Mouse (Mus musculus) CD4-positive, CD25-positive, alpha-beta regulatory T cell (primary cell): ENCODE data around the gene Ucp3. TPM values are rescaled to one million over a fixed set of nuclear protein-coding genes. Genes with fewer than 3 reads are reported as not detected.

ENCODE experiments used
- polyA plus RNA-seq: library from polyadenylated mRNA; unstranded; fragments of 100-300 nt; shearing (Covaris generic); gene quantifications from one replicate; pipeline ENCODE4 v1.2.1, GENCODE M21; 2017

The Ucp3 gene
- 0.12 TPM for polyA plus RNA-seq

DNA sequence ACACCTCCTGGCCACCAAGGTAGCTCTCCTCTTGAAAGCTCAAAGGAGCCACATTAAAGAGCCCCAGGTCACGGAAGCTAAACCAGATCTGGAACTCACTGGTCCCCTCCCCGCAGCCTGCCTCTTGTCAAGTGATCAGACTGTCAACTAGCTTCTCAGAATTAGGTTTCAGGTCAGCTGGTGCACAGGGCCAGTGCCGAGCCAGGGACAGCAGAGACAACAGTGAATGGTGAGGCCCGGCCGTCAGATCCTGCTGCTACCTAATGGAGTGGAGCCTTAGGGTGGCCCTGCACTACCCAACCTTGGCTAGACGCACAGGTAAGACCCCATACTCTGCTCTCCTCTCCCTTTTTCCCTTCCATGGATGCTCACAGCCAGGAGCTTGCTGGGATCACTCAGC is at the start of gene Ucp3:
Ucp3 (plus strand) TSS at position 214 of the 400 bp plus-strand sequence.

DNA sequence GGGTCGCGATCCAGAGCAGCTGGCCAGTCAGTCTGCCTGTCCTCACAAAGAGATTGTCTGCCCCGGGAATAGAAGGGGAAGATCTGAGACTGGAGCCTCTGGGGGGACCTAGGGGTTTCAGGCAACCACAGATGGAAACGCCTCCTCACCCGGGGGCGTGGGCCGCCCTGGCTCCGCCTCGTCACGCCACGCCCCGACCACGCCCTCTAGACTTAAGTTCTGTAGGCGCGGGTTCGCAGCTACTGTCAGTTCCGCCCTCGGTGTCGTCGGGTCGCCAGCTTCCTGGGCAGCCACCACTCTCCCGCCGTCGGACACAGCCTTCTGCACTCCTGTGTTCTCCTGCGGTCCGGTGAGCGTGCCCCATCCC is 20.3 kb downstream of the Ucp3 start, which contains the start of gene Ucp2:
Ucp2 (plus strand) TSS at position 221 of the 367 bp plus-strand sequence.

DNA sequence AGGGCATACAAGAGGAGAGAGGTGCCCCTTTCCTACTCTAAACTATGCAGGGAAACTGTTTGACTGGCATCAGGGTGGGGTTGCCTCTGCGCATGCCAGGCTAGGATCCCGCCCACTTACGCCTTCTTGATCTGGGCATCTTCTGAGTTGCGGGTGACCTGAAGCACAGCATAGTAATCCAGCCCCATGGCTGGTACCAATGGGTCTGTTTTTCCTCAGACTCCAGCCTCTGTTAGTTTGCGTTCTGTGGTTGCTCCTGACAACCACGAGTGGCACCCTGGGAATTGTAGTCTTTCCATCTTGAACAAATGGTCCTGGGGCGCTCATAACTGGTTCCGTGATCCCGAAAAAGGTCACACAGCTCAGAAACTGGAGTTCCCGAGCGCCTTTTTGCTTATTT is 41.8 kb downstream of the Ucp3 start, which contains the start of gene Dnajb13:
Dnajb13 (minus strand) TSS at position 388 of the 400 bp plus-strand sequence.

Other genes starting within 250 kb of the Ucp3 start
- gene Pgm2l1, start 245.6 kb upstream of the Ucp3 start, polyA plus RNA-seq: 4.2 TPM
- gene P4ha3, start 187.5 kb upstream of the Ucp3 start, polyA plus RNA-seq: not detected
- 52.9 TPM for gene C2cd3, start 100.8 kb upstream of the Ucp3 start, polyA plus RNA-seq
- gene Ppme1, start 100.7 kb upstream of the Ucp3 start, polyA plus RNA-seq: 30.0 TPM
- gene Ucp2, start 20.3 kb downstream of the Ucp3 start, polyA plus RNA-seq: 1,755 TPM
- 16.0 TPM for gene Dnajb13, start 42.0 kb downstream of the Ucp3 start, polyA plus RNA-seq
- 19.7 TPM for gene Coa4, start 64.1 kb downstream of the Ucp3 start, polyA plus RNA-seq
- gene Rab6a, start 134.4 kb downstream of the Ucp3 start, polyA plus RNA-seq: 55.7 TPM
- gene Mrpl48, start 135.3 kb downstream of the Ucp3 start, polyA plus RNA-seq: 56.4 TPM
- gene Plekhb1, start 189.4 kb downstream of the Ucp3 start, polyA plus RNA-seq: 0.22 TPM
- 17.7 TPM for gene Fam168a, start 233.6 kb downstream of the Ucp3 start, polyA plus RNA-seq